In the genomic region with DNA sequence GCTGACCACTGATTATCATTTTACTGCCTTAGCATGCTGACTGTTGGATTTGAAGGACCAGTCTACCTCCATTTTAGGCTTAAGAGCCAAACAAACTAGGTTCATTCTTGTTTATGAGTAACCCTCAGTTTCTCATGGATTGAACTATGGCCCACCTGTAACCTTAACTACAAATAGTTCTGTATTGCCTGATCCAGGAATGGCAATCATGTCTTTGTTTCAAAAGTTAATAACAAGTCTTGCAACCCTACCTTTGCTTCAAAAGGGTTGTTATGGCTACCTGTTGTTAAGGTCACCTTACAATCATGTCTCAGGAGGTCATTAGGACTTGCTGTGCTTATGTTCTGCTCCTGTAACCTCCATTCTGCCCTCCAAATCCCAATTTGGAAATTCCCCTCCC, we compare ENCODE assay signal across 19 mouse cellular contexts.
"Had no signal": no experiment of that assay in that cellular context is flagged by ENCODE, and none has a peak within 500 bp of the region (broad histone marks: within the 10 kb centered on the region; RNA-seq: fewer than 3 reads in every experiment).

No protein-coding gene starts in this region.

- H3K36me3 ChIP-seq: intestine, embryonic 15.5 days; limb, embryonic 15.5 days; liver, embryonic 12.5 days; liver, embryonic 15.5 days; neural tube, embryonic 12.5 days; neural tube, embryonic 15.5 days; stomach, embryonic 15.5 days had no signal

- DNase-seq: kidney, adult 11 months; lung, adult 2 months; lung, postnatal 14 days; lung, postnatal 4 days; midbrain, embryonic 14.5 days; retina, postnatal 1 day; right cerebral cortex, postnatal 25 days; spleen, adult 18-20 months; thymus, postnatal 25 days had no signal

- H3K27me3 ChIP-seq: intestine, embryonic 15.5 days; limb, embryonic 15.5 days; liver, embryonic 12.5 days; liver, embryonic 15.5 days; neural tube, embryonic 15.5 days; stomach, embryonic 15.5 days had no signal

- H3K4me3 ChIP-seq: intestine, embryonic 15.5 days; limb, embryonic 15.5 days; liver, embryonic 12.5 days; liver, embryonic 15.5 days; neural tube, embryonic 12.5 days; neural tube, embryonic 15.5 days; stomach, embryonic 15.5 days had no signal

- H3K9me3 ChIP-seq: intestine, embryonic 15.5 days; limb, embryonic 15.5 days; liver, embryonic 12.5 days; liver, embryonic 15.5 days; neural tube, embryonic 12.5 days; neural tube, embryonic 15.5 days; stomach, embryonic 15.5 days had no signal

- H3K4me2 ChIP-seq: intestine, embryonic 15.5 days; liver, embryonic 12.5 days; liver, embryonic 15.5 days; midbrain, embryonic 11.5 days; neural tube, embryonic 12.5 days; neural tube, embryonic 15.5 days; stomach, embryonic 15.5 days had no signal

- H3K27ac ChIP-seq: intestine, embryonic 15.5 days; kidney, postnatal 0 days; limb, embryonic 15.5 days; liver, embryonic 12.5 days; liver, embryonic 15.5 days; neural tube, embryonic 12.5 days; neural tube, embryonic 15.5 days; stomach, embryonic 15.5 days had no signal

- ATAC-seq: hindbrain, embryonic 16.5 days; intestine, embryonic 15.5 days; liver, embryonic 12.5 days had no signal

- H3K9ac ChIP-seq: intestine, embryonic 15.5 days; limb, embryonic 15.5 days; liver, embryonic 12.5 days; liver, embryonic 15.5 days; neural tube, embryonic 12.5 days; neural tube, embryonic 15.5 days; stomach, embryonic 15.5 days had no signal
